Mouse (Mus musculus): ENCODE measurements around the gene Slc24a3. TPM values are rescaled to one million over a fixed set of nuclear protein-coding genes. Genes with fewer than 3 reads are reported as not detected.

The Slc24a3 gene
- polyA plus RNA-seq, 1 experiment from 2014 or later, result 5.1 TPM

DNA sequence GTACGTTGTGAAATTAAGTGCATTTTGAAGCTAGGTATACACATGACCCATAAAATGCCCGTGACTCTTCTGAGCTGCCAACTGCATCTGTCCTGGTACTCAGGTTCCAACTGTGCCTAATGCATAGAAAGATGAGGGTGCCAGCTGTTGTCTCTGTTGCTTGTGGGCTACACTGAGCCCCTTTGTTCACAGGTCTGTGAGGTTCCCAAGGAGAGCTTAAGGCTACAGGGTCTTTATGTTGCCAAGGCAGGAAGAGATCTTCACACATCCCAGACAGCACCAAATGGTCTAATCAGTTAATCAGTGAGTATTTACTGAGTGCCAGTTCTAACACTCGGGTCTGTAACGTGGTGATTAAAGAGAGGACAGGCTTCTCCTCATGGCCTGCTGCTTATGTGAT, 369.4 kb downstream of the Slc24a3 start:
- Histone ChIP-seq H3K27ac (no peak overlapping the region), H3K9ac (replicated peaks) (no peak overlapping the region), H3K36me3 (no peaks in the 10 kb centered on the region), H3K27me3 (no peaks in the 10 kb centered on the region), H3K4me1 (replicated peaks) (no peaks in the 10 kb centered on the region), H3K9me3 (no peaks in the 10 kb centered on the region), H3K4me3 (replicated peaks) (no peak overlapping the region), H3K4me2 (replicated peaks) (no peak overlapping the region)
- ATAC-seq, result 0 out of 2 replicates have a peak, but pooled peaks have one; percentile 37
- 72% methylated on average over 4 of the region's 4 CpGs for WGBS

- Histone ChIP-seq H3K4me1 (replicated peaks) (no peaks in the 10 kb centered on the region), H3K4me3 (replicated peaks) (no peak overlapping the region), H3K27ac (no peak overlapping the region), H3K9me3 (no peaks in the 10 kb centered on the region), H3K9ac (replicated peaks) (no peak overlapping the region), H3K4me2 (replicated peaks) (no peak overlapping the region), H3K36me3 (no peaks in the 10 kb centered on the region), H3K27me3 (no peaks in the 10 kb centered on the region)
- WGBS, result 89% methylated on average over 1 of the region's 1 CpGs
- no peak for ATAC-seq
Observed at GRCm38 (mm10) chr2:145541695-145542094, 374.1 kb downstream of the Slc24a3 start.

- no peak overlapping the region for H3K9ac ChIP-seq (replicated peaks)
- no peak for ATAC-seq
- H3K27ac ChIP-seq, result no peak overlapping the region
- H3K36me3 ChIP-seq, result no peaks in the 10 kb centered on the region
- no peak overlapping the region for H3K4me2 ChIP-seq (replicated peaks)
- no peaks in the 10 kb centered on the region for H3K4me1 ChIP-seq (replicated peaks)
- no peaks in the 10 kb centered on the region for H3K9me3 ChIP-seq
- no peak overlapping the region for H3K4me3 ChIP-seq (replicated peaks)
- WGBS, result 56% methylated on average over 3 of the region's 3 CpGs
- H3K27me3 ChIP-seq, result no peaks in the 10 kb centered on the region
Observed at GRCm38 (mm10) chr2:145546071-145546470, 378.5 kb downstream of the Slc24a3 start.

- Histone ChIP-seq H3K36me3 (no peaks in the 10 kb centered on the region), H3K4me1 (replicated peaks) (no peaks in the 10 kb centered on the region), H3K9me3 (no peaks in the 10 kb centered on the region), H3K27ac (no peak overlapping the region), H3K4me2 (replicated peaks) (no peak overlapping the region), H3K9ac (replicated peaks) (no peak overlapping the region), H3K4me3 (replicated peaks) (no peak overlapping the region), H3K27me3 (no peaks in the 10 kb centered on the region)
- ATAC-seq, result no peak
- 85% methylated on average over 2 of the region's 2 CpGs for WGBS
Observed at GRCm38 (mm10) chr2:145554722-145555252, 387.2 kb downstream of the Slc24a3 start.

DNA sequence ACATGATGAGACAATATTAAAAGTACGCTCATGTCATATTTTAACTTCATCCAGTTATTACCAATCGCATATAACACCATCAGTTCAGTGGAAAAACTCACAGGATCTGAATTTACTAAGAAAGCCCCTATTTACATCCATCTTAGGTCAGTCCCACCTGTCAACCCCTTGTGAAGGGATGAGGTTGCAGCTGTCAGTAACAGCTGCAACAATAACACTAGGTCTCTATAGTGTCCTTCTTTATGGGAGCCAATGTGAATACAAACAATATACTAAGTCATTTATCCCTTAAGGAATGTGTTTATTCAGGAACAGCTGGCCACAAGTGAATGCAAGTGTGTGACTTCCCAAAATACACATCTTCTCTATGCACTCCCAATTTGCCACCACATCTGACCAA, 388.2 kb downstream of the Slc24a3 start:
- no peak for ATAC-seq
- Histone ChIP-seq H3K4me3 (replicated peaks) (no peak overlapping the region), H3K36me3 (no peaks in the 10 kb centered on the region), H3K9ac (replicated peaks) (no peak overlapping the region), H3K9me3 (no peaks in the 10 kb centered on the region), H3K4me2 (replicated peaks) (no peak overlapping the region), H3K27me3 (no peaks in the 10 kb centered on the region), H3K27ac (no peak overlapping the region), H3K4me1 (replicated peaks) (0 out of 2 replicates have a peak, but pooled peaks cover 2% of the 10 kb centered on the region)
- WGBS, result 85% methylated on average over 2 of the region's 2 CpGs

DNA sequence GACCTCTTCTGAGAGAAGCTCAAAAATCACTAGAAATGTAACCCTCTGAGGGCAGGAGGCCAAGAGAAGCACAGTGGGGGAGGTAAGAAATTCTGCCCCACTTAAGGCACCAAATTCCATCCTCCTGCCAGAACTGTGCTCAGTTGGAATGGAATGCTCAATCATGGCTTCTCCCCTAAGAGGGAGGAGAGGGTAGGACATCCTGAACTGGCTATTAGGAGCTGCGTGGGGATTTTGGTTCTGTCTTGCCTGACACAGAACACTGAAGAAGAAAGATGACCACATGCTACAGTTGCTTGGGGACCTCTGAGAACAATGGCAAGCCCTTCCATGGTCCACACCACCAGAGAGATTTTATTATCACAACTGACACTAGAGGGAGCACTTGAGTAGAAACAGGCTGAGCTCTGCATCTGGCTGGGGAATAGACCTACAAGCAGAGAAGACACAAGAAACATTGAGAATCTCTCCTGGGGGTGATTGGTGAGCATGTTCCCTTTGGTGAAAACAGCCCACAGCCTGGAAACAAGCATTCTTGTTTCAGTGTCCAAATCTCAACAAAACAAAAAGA, 389.9 kb downstream of the Slc24a3 start:
- WGBS, result 43% methylated on average over 1 of the region's 1 CpGs
- Histone ChIP-seq H3K4me3 (replicated peaks) (no peak overlapping the region), H3K4me1 (replicated peaks) (0 out of 2 replicates have a peak, but pooled peaks cover 3% of the 10 kb centered on the region), H3K36me3 (no peaks in the 10 kb centered on the region), H3K9ac (replicated peaks) (no peak overlapping the region), H3K4me2 (replicated peaks) (no peak overlapping the region), H3K9me3 (no peaks in the 10 kb centered on the region), H3K27me3 (no peaks in the 10 kb centered on the region), H3K27ac (no peak overlapping the region)
- no peak for ATAC-seq

DNA sequence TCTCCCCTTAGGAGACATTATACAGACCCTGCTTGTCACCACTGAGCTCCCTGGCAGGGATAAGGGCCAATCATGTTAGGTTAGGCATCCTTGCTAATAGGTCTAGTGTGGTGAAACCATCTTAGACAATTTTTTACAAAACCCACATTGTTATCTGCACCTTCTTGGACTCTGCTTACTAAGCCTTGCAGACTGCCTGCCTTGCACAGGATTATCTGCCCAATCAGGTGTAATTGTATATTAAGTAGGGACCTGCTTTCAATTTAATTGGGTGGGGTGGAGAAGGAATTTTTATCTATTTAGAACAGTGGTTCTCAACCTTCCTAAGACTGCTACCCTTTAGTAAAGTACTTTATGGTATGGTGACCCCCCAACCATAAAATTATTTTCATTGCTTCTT, 394.9 kb downstream of the Slc24a3 start:
- Histone ChIP-seq H3K27ac (no peak overlapping the region), H3K4me2 (replicated peaks) (no peak overlapping the region), H3K27me3 (no peaks in the 10 kb centered on the region), H3K4me3 (replicated peaks) (no peak overlapping the region), H3K9ac (replicated peaks) (no peak overlapping the region), H3K36me3 (no peaks in the 10 kb centered on the region), H3K9me3 (no peaks in the 10 kb centered on the region), H3K4me1 (replicated peaks) (0 out of 2 replicates have a peak, but pooled peaks cover 3% of the 10 kb centered on the region)
- no peak for ATAC-seq

GRCm38 (mm10) chr2:145564596-145564995, 397.0 kb downstream of the Slc24a3 start:
- Histone ChIP-seq H3K4me3 (replicated peaks) (no peak overlapping the region), H3K4me1 (replicated peaks) (0 out of 2 replicates have a peak, but pooled peaks cover 3% of the 10 kb centered on the region), H3K9me3 (no peaks in the 10 kb centered on the region), H3K4me2 (replicated peaks) (no peak overlapping the region), H3K36me3 (no peaks in the 10 kb centered on the region), H3K9ac (replicated peaks) (no peak overlapping the region), H3K27me3 (no peaks in the 10 kb centered on the region), H3K27ac (no peak overlapping the region)
- whole genome bisulfite sequencing, result 78% methylated on average over 8 of the region's 8 CpGs
- no peak for ATAC-seq

GRCm38 (mm10) chr2:145566904-145567303, 399.4 kb downstream of the Slc24a3 start:
- no peak for ATAC-seq
- H3K36me3 ChIP-seq, result no peaks in the 10 kb centered on the region
- H3K9ac ChIP-seq (replicated peaks), result no peak overlapping the region
- H3K9me3 ChIP-seq, result no peaks in the 10 kb centered on the region
- no peak overlapping the region for H3K27ac ChIP-seq
- H3K4me3 ChIP-seq (replicated peaks), result no peak overlapping the region
- 85% methylated on average over 2 of the region's 2 CpGs for WGBS
- no peak overlapping the region for H3K4me2 ChIP-seq (replicated peaks)
- H3K27me3 ChIP-seq, result no peaks in the 10 kb centered on the region
- H3K4me1 ChIP-seq (replicated peaks), result no peaks in the 10 kb centered on the region

DNA sequence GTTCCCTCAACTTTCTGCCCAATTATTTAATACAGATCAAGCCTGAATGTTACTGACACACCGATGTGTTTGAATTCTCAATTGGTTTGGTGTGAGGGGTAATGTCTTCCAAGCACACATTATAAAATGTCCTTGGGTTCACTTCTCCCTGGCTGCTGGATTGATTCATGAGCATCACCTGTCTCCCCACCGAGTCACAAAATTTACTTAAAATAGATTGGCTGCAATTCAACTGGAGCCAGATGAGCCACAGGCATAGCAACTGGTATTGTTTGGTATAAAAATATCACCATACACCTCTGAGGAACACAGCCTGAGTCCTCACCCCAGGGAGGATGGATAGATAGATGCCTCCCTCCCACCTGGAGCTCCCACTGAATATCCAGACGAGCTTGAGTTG, 404.4 kb downstream of the Slc24a3 start:
- Histone ChIP-seq H3K4me1 (replicated peaks) (no peaks in the 10 kb centered on the region), H3K36me3 (no peaks in the 10 kb centered on the region), H3K27me3 (no peaks in the 10 kb centered on the region), H3K9me3 (no peaks in the 10 kb centered on the region), H3K9ac (replicated peaks) (no peak overlapping the region), H3K4me3 (replicated peaks) (no peak overlapping the region), H3K4me2 (replicated peaks) (no peak overlapping the region), H3K27ac (no peak overlapping the region)
- WGBS, result 81% methylated on average over 3 of the region's 3 CpGs
- no peak for ATAC-seq

GRCm38 (mm10) chr2:145574148-145574547, 406.6 kb downstream of the Slc24a3 start:
- Histone ChIP-seq H3K9ac (replicated peaks) (no peak overlapping the region), H3K9me3 (no peaks in the 10 kb centered on the region), H3K27ac (no peak overlapping the region), H3K4me1 (replicated peaks) (no peaks in the 10 kb centered on the region), H3K27me3 (no peaks in the 10 kb centered on the region), H3K36me3 (no peaks in the 10 kb centered on the region), H3K4me3 (replicated peaks) (no peak overlapping the region), H3K4me2 (replicated peaks) (no peak overlapping the region)
- WGBS, result 89% methylated on average over 4 of the region's 4 CpGs
- ATAC-seq, result no peak

DNA sequence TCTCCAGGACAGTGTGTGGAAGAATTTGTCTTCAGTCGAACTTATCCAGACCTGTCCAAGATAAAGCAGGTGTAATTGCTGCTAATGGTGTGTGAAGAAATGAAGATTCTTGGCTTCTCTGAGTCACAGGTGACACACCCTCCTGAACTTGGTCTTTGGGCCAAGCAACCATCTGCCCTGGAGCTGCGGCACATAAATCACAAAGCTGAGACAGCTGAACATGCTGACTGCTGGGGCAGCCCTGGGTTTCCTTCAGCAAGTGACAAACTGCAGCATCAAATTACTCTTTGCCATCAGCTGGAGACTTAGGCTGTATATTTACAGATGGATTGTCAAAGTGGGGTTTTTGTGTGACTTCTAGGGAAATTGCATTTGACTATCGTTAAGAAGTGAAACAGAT, 415.5 kb downstream of the Slc24a3 start:
- 80% methylated on average over 3 of the region's 3 CpGs for WGBS
- Histone ChIP-seq H3K9me3 (no peaks in the 10 kb centered on the region), H3K27me3 (no peaks in the 10 kb centered on the region), H3K4me1 (replicated peaks) (no peaks in the 10 kb centered on the region), H3K36me3 (no peaks in the 10 kb centered on the region), H3K9ac (replicated peaks) (no peak overlapping the region), H3K4me2 (replicated peaks) (no peak overlapping the region), H3K27ac (no peak overlapping the region), H3K4me3 (replicated peaks) (no peak overlapping the region)
- ATAC-seq, result no peak

- H3K27me3 ChIP-seq, result no peaks in the 10 kb centered on the region
- no peaks in the 10 kb centered on the region for H3K9me3 ChIP-seq
- no peak overlapping the region for H3K4me3 ChIP-seq (replicated peaks)
- no peak overlapping the region for H3K9ac ChIP-seq (replicated peaks)
- H3K27ac ChIP-seq, result no peak overlapping the region
- 82% methylated on average over 3 of the region's 3 CpGs for WGBS
- ATAC-seq, result no peak
- no peaks in the 10 kb centered on the region for H3K4me1 ChIP-seq (replicated peaks)
- H3K4me2 ChIP-seq (replicated peaks), result no peak overlapping the region
- no peaks in the 10 kb centered on the region for H3K36me3 ChIP-seq
Observed at GRCm38 (mm10) chr2:145585437-145585836, 417.9 kb downstream of the Slc24a3 start.
